Mouse (Mus musculus): ENCODE measurements around the gene Zfp981.
"Not testable (repeated sequence)": the region's sequence is repeated elsewhere in the genome, so short reads cannot be mapped to it uniquely, and the experiment has no call there.

Zfp981 gene

GRCm38 (mm10) chr4:146501727-146502126 is at the start of gene Zfp981:
Gene Zfp981, plus strand, starts transcription at chr4:146502027.
- not testable (repeated sequence) for DNase-seq (ENCODE audit: low spot score)

GRCm38 (mm10) chr4:146452576-146452975 is 49.3 kb upstream of the Zfp981 start:
- DNase-seq (ENCODE audit: low spot score) = not testable (repeated sequence)

- not testable (repeated sequence) for DNase-seq (ENCODE audit: low spot score)
Observed at GRCm38 (mm10) chr4:146454170-146454569, 47.7 kb upstream of the Zfp981 start.

GRCm38 (mm10) chr4:146454896-146455295 is 46.9 kb upstream of the Zfp981 start:
- no peak for DNase-seq (ENCODE audit: low spot score)

GRCm38 (mm10) chr4:146455321-146455721 is 46.5 kb upstream of the Zfp981 start:
- DNase-seq (ENCODE audit: low spot score) = no peak

GRCm38 (mm10) chr4:146456061-146456726 is 45.6 kb upstream of the Zfp981 start:
- no peak for DNase-seq (ENCODE audit: low spot score)

GRCm38 (mm10) chr4:146457126-146457525 is 44.7 kb upstream of the Zfp981 start:
- DNase-seq (ENCODE audit: low spot score) = no peak

- DNase-seq (ENCODE audit: low spot score) = no peak
Observed at GRCm38 (mm10) chr4:146457720-146458119, 44.1 kb upstream of the Zfp981 start.

- DNase-seq (ENCODE audit: low spot score) = not testable (repeated sequence)
Observed at GRCm38 (mm10) chr4:146459822-146460221, 42.0 kb upstream of the Zfp981 start.

- DNase-seq (ENCODE audit: low spot score) = not testable (repeated sequence)
Observed at GRCm38 (mm10) chr4:146460685-146461084, 41.1 kb upstream of the Zfp981 start.

- DNase-seq (ENCODE audit: low spot score) = not testable (repeated sequence)
Observed at GRCm38 (mm10) chr4:146463649-146464351, 38.0 kb upstream of the Zfp981 start.

GRCm38 (mm10) chr4:146469984-146470383 is 31.8 kb upstream of the Zfp981 start:
- not testable (repeated sequence) for DNase-seq (ENCODE audit: low spot score)

GRCm38 (mm10) chr4:146474181-146474580 is 27.6 kb upstream of the Zfp981 start:
- not testable (repeated sequence) for DNase-seq (ENCODE audit: low spot score)

- DNase-seq (ENCODE audit: low spot score) = not testable (repeated sequence)
Observed at GRCm38 (mm10) chr4:146474716-146475676, 26.8 kb upstream of the Zfp981 start.

- not testable (repeated sequence) for DNase-seq (ENCODE audit: low spot score)
Observed at GRCm38 (mm10) chr4:146476260-146476659, 25.6 kb upstream of the Zfp981 start.

GRCm38 (mm10) chr4:146476959-146477358 is 24.9 kb upstream of the Zfp981 start:
- not testable (repeated sequence) for DNase-seq (ENCODE audit: low spot score)

GRCm38 (mm10) chr4:146480376-146481096 is 21.3 kb upstream of the Zfp981 start:
- DNase-seq (ENCODE audit: low spot score) = not testable (repeated sequence)

- DNase-seq (ENCODE audit: low spot score) = not testable (repeated sequence)
Observed at GRCm38 (mm10) chr4:146482546-146482945, 19.3 kb upstream of the Zfp981 start.

GRCm38 (mm10) chr4:146483571-146484280 is 18.1 kb upstream of the Zfp981 start:
- DNase-seq (ENCODE audit: low spot score) = not testable (repeated sequence)

GRCm38 (mm10) chr4:146484676-146485075 is 17.2 kb upstream of the Zfp981 start:
- DNase-seq (ENCODE audit: low spot score) = not testable (repeated sequence)

Measured in urinary bladder, postnatal 14 days (tissue).